Mouse (Mus musculus): ENCODE data around the gene Stk24. TPM values are rescaled to one million over a fixed set of nuclear protein-coding genes. Genes with fewer than 3 reads are reported as not detected.
"Not testable (repeated sequence)": the region's sequence is repeated elsewhere in the genome, so short reads cannot be mapped to it uniquely, and the experiment has no call there.

Gene Stk24
- total and polyA plus RNA-seq, 3 experiments: 21.4 to 75.6 (median 70.2) TPM

DNA sequence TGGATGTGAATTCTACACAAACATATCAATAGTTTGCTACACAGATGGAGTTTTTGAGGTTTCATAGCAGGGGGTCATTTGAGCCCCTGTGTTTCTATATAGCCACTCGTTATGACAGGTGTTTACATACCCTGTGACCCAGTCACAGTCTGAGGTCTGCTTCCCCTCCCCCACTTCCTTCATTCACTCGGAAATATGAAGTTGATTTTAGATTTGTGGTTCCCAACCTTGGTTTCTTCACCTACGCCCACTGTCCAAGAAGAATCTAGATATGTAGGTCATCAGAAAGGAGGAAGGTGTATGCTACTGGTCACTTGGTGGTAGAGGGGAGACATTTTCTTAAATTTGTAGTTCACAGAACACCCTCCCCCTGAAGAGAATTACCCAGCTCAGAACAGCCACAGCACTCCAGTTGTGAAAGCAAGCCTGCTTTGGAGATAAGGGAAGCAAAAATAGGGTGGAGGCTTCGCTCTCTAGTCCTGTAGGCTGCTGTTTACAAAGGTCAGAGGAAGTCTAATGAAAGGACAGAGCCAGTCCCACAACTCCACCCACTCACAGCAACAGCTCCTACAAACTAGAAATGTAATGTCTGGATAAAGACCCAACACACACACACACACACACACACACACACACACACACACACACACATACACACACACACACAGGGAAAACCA is 43.0 kb upstream of the Stk24 start:
- H3K9ac ChIP-seq (ENCODE audit: low read depth, low read length): peak overlapping the region; percentile 59
- DNase-seq: peak in 1 of 2 experiments; percentile 75
- H3K27me3 ChIP-seq (ENCODE audit: control insufficient read depth, insufficient read depth, low read length): no peaks in the 10 kb centered on the region
- H3K79me2 ChIP-seq (replicated peaks; ENCODE audit: control insufficient read depth, insufficient read depth, low read length): no peaks in the 10 kb centered on the region
- WGBS: 12% methylated on average over 4 of the region's 4 CpGs
- intact Hi-C loops (cut with DNase I): loop anchor here (1.0 kb wide), 1 partner anchor 44 kb away; no protein-coding TSS in a partner anchor
- H3K4me3 ChIP-seq: peak overlapping the region; percentile 18; the same call in 1 of the 2 replicates
- peak overlapping the region; percentile 94 for H3K27ac ChIP-seq
- peaks cover 11% of the 10 kb centered on the region for H3K36me3 ChIP-seq (ENCODE audit: control insufficient read depth, insufficient read depth, low read length)
- H3K4me1 ChIP-seq (ENCODE audit: control insufficient read depth, insufficient read depth, low read length): peaks cover 13% of the 10 kb centered on the region
- TF ChIP-seq POLR2A (IDR thresholded peaks at IDR 0.05; ENCODE audit: insufficient read depth, low read depth, low read length): peak; percentile 61
- 0 out of 2 replicates have a peak, but pooled peaks have one; percentile 76 for TF ChIP-seq EP300 (IDR thresholded peaks at IDR 0.05; ENCODE audit: insufficient read depth, low read depth, low read length)
- no peak for TF ChIP-seq CTCF (IDR thresholded peaks at IDR 0.05)

DNA sequence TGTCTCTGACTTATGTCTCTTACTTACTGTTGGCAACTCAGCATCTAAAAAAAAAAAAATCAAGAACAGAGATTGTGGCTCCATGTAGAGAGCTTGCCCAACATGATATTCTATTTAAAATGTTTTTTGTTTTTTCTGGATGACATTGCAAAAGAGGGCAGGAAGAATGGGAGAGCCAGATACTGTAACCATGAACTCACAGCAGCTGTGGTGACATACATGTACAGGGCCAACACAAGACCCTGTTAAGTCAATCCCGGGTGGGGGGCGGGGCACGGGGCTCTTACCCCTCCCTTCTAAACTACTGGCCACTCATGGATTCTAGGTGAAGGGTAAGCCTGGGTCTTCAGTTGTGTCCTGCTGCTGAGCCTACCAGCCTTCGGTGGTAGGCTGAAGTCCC is 42.2 kb upstream of the Stk24 start:
- Histone ChIP-seq H3K36me3 (ENCODE audit: control insufficient read depth, insufficient read depth, low read length) (peaks cover 11% of the 10 kb centered on the region), H3K27ac (peak overlapping the region; percentile 94), H3K4me3 (no peak overlapping the region), H3K4me1 (ENCODE audit: control insufficient read depth, insufficient read depth, low read length) (peaks cover 13% of the 10 kb centered on the region), H3K27me3 (ENCODE audit: control insufficient read depth, insufficient read depth, low read length) (no peaks in the 10 kb centered on the region), H3K9ac (ENCODE audit: low read depth, low read length) (no peak overlapping the region), H3K79me2 (replicated peaks; ENCODE audit: control insufficient read depth, insufficient read depth, low read length) (no peaks in the 10 kb centered on the region)
- no peak for TF ChIP-seq CTCF (IDR thresholded peaks at IDR 0.05)
- TF ChIP-seq EP300 (IDR thresholded peaks at IDR 0.05; ENCODE audit: insufficient read depth, low read depth, low read length): no peak
- TF ChIP-seq POLR2A (IDR thresholded peaks at IDR 0.05; ENCODE audit: insufficient read depth, low read depth, low read length): no peak
- intact Hi-C loops (cut with DNase I): no loop called here
- 65% methylated on average over 4 of the region's 4 CpGs for WGBS
- no peak for DNase-seq

DNA sequence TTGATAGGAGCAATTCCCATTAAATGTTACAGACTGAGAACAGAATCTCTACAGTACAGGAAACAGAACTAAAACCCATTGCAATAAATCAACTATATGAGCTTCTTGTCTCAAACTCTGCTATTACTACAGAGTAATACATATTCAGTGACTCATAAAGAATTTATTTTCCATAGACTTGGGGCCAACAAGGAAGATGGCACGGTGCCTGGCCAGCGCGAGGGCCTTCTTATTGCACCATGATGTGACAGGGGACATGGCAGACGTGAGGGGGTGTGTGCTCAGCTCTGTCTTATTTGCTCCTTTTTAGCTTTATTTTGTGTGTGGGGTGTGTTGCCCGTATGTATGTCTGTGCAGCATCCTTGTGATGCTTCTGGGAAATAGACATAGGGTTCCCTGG is 37.8 kb upstream of the Stk24 start:
- H3K79me2 ChIP-seq (replicated peaks; ENCODE audit: control insufficient read depth, insufficient read depth, low read length): no peaks in the 10 kb centered on the region
- H3K27me3 ChIP-seq (ENCODE audit: control insufficient read depth, insufficient read depth, low read length): no peaks in the 10 kb centered on the region
- H3K36me3 ChIP-seq (ENCODE audit: control insufficient read depth, insufficient read depth, low read length): peaks cover 9% of the 10 kb centered on the region
- no peak overlapping the region for H3K27ac ChIP-seq
- H3K9ac ChIP-seq (ENCODE audit: low read depth, low read length): no peak overlapping the region
- DNase-seq: no peak
- no peak for TF ChIP-seq POLR2A (IDR thresholded peaks at IDR 0.05; ENCODE audit: insufficient read depth, low read depth, low read length)
- TF ChIP-seq EP300 (IDR thresholded peaks at IDR 0.05; ENCODE audit: insufficient read depth, low read depth, low read length): no peak
- TF ChIP-seq CTCF (IDR thresholded peaks at IDR 0.05): no peak
- H3K4me1 ChIP-seq (ENCODE audit: control insufficient read depth, insufficient read depth, low read length): peaks cover 6% of the 10 kb centered on the region
- WGBS: 82% methylated on average over 5 of the region's 5 CpGs
- intact Hi-C loops (cut with DNase I): no loop called here
- H3K4me3 ChIP-seq: no peak overlapping the region

GRCm38 (mm10) chr14:121416626-121417319 is 37.0 kb upstream of the Stk24 start:
- 92% methylated on average over 11 of the region's 12 CpGs for WGBS
- TF ChIP-seq EP300 (IDR thresholded peaks at IDR 0.05; ENCODE audit: insufficient read depth, low read depth, low read length) (no peak), POLR2A (IDR thresholded peaks at IDR 0.05; ENCODE audit: insufficient read depth, low read depth, low read length) (no peak), CTCF (IDR thresholded peaks at IDR 0.05) (no peak)

GRCm38 (mm10) chr14:121414635-121415241 is 34.9 kb upstream of the Stk24 start:
- H3K9ac ChIP-seq (ENCODE audit: low read depth, low read length): no peak overlapping the region
- TF ChIP-seq EP300 (IDR thresholded peaks at IDR 0.05; ENCODE audit: insufficient read depth, low read depth, low read length): no peak
- TF ChIP-seq POLR2A (IDR thresholded peaks at IDR 0.05; ENCODE audit: insufficient read depth, low read depth, low read length): no peak
- no peak for TF ChIP-seq CTCF (IDR thresholded peaks at IDR 0.05)
- no peak for DNase-seq
- no peaks in the 10 kb centered on the region for H3K79me2 ChIP-seq (replicated peaks; ENCODE audit: control insufficient read depth, insufficient read depth, low read length)
- H3K36me3 ChIP-seq (ENCODE audit: control insufficient read depth, insufficient read depth, low read length): no peaks in the 10 kb centered on the region
- WGBS: 57% methylated on average over 6 of the region's 6 CpGs
- no peak overlapping the region for H3K4me3 ChIP-seq
- H3K27me3 ChIP-seq (ENCODE audit: control insufficient read depth, insufficient read depth, low read length): no peaks in the 10 kb centered on the region
- H3K27ac ChIP-seq: no peak overlapping the region
- intact Hi-C loops (cut with DNase I): no loop called here
- no peaks in the 10 kb centered on the region for H3K4me1 ChIP-seq (ENCODE audit: control insufficient read depth, insufficient read depth, low read length)

More at GRCm38 (mm10) chr14:121416626-121417319, 37.0 kb upstream of the Stk24 start:
- intact Hi-C loops (cut with DNase I): no loop called here
- Histone ChIP-seq H3K27ac (no peak overlapping the region), H3K4me1 (ENCODE audit: control insufficient read depth, insufficient read depth, low read length) (no peaks in the 10 kb centered on the region), H3K9ac (ENCODE audit: low read depth, low read length) (no peak overlapping the region), H3K4me3 (no peak overlapping the region), H3K27me3 (ENCODE audit: control insufficient read depth, insufficient read depth, low read length) (no peaks in the 10 kb centered on the region), H3K36me3 (ENCODE audit: control insufficient read depth, insufficient read depth, low read length) (peaks cover 2% of the 10 kb centered on the region; the same call in 1 of the 2 replicates), H3K79me2 (replicated peaks; ENCODE audit: control insufficient read depth, insufficient read depth, low read length) (no peaks in the 10 kb centered on the region)
- no peak for DNase-seq

GRCm38 (mm10) chr14:121413726-121414125 is 33.9 kb upstream of the Stk24 start:
- H3K27me3 ChIP-seq (ENCODE audit: control insufficient read depth, insufficient read depth, low read length); H3K4me1 ChIP-seq (ENCODE audit: control insufficient read depth, insufficient read depth, low read length); H3K79me2 ChIP-seq (replicated peaks; ENCODE audit: control insufficient read depth, insufficient read depth, low read length); H3K36me3 ChIP-seq (ENCODE audit: control insufficient read depth, insufficient read depth, low read length); H3K27ac ChIP-seq; intact Hi-C loops (cut with DNase I); H3K4me3 ChIP-seq; DNase-seq; H3K9ac ChIP-seq (ENCODE audit: low read depth, low read length): not testable (repeated sequence)
- 100% methylated on average over 1 of the region's 1 CpGs for WGBS
